Mouse (Mus musculus): ENCODE results near the gene Myo1d. TPM values are rescaled to one million over a fixed set of nuclear protein-coding genes. Genes with fewer than 3 reads are reported as not detected.
"Not testable (repeated sequence)": the region's sequence is repeated elsewhere in the genome, so short reads cannot be mapped to it uniquely, and the experiment has no call there.

The Myo1d gene
- total RNA-seq, 2 experiments from 2014 or later: 4.2 to 6.2 TPM

DNA sequence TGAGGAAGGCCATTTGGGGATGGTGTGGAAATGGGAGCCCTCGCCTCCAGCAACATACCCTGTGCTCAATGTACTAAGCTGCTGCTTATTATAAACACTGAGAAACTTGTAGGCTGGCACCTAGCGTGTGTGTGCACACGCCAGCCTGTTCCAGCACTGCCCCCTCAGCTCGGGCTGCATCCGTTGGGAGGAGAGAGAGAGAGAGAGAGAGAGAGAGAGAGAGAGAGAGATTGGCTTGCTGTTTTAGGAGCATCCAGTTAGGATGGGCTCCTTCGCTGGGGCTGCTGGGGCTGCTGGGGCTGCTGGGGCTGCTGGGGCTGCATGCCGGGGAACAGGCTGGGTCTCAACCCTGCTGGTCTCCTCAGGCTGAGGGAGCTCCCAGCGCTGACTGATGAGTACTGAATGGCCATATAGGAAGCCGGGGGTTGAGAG lies 294.7 kb downstream of the Myo1d start:
- no peak for ATAC-seq (ENCODE audit: poor library complexity, severe bottlenecking)

DNA sequence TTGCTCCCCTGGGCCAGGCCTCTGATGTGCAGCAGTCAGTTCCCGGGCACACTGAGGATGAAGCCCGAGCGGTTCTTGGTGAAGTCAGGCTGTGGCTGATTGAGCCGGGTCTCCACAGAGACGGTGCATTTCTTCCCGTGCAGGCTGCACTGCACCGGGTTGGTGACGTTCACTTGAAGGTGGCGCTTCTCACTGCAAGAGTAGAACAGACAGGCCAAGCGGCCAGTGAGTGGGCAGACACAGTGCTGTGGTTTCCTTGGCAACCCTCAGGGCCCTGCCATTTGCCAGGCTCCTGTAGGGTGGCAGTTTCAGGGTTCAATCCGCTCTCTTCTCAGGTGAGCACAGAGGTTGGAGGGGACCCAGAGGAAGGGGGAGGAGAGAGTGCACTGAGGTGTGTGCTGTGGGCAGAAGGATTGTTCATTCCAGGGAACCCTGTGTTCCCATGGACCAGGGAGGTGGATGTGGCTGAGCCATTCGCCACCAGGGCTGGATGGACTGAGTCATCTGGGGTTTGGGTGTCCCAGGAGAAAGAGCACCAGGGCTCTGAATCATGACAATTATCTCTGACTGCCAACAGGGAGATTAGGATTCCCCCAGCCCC lies 295.5 kb downstream of the Myo1d start:
- no peak for ATAC-seq (ENCODE audit: poor library complexity, severe bottlenecking)

DNA sequence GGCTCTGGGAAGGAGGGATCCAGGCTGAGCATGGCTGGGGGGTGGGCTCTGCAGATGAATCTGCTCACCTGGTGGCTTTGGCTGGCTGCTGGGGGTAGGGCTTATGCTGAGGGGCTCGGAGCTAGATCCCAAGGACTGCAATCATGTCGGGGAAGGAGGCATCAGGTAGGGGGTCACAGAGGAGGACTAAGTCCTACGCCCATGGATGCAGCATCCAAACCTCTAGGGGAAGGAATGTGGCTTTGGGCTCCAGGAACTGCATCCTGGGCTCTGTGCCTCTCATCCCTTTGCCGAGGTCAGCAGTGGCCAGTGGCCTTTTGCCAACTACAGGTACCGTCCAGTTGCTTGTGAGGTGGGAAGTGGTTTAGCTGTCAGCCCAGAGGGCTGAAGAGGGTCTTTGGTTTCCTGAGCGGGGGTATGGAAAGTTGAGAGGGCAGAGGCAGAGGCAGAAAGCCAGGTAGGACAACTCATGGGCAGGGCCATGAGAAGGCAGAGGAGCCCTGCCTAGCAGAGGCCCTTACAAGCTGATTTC lies 296.2 kb downstream of the Myo1d start:
- no peak for ATAC-seq (ENCODE audit: poor library complexity, severe bottlenecking)

DNA sequence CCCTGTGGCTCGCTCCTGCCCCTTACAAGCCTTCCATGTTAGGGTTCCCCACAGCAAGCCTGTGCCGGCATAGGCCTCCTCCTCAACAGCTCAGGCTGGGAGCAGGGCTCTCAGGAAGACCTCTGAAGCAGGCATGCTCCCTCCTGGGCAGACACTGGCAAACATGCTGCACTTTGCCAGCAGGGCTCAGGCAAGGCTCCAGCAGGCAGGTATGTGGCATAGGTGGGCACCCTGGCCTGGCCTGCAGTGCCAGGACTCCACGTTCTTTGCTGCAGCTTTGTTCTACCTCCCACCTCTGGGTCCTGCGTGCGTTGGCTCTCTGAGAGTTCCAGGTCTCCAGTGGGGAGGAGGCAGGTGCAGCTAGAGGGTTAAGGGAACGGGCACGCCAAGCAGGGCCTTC lies 296.9 kb downstream of the Myo1d start:
- no peak for ATAC-seq (ENCODE audit: poor library complexity, severe bottlenecking)

DNA sequence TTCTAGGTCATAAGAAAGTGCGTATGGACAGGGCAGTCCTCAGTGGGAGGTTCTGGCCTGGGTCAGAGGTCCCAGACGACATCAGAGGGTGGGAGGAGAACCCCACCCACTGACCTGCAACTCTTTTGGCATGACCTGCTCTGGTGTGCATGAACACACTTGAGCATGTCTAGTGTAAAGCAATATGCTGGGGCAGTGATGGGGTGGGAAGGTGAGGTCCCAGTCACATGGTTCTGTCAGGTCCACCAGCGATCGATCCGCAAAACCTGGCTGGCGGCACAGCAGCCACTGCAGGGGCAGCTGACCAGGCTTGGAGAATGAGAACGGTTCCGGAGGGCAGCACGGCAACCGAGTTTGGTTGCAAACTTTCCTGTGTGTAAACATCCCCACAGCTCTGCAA lies 297.5 kb downstream of the Myo1d start:
- ATAC-seq (ENCODE audit: poor library complexity, severe bottlenecking): no peak

DNA sequence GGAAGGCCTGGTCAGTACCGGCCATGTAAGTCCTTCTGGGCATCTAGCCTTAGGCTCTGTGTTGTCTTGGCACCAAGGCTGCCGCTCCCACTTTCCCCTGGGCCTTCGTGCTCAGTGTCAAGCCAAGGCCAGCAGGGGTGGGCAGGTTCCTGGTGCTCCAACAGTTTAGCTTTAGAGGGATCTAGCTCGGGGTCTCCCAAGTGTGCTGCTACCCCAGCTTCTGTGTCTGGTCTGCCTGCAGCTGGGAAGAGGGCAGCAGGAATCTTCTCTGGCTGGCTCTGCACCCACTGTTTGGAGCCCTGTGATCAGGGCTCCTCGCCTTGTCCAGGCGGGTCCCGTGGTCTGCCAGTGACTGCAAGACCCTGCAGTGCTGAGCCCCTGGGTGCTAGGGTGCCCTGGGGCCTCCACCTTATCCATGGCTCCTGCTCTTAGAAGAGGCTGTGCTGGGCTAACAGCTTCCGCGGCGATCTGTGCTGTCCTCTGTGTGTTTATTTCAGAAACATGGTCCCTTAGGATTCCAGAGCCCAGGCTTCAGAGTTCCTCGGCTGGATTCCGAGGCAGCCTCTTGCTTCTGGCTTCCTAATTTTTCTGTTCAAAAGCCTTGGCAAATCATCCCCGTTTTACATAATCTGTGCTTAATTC lies 298.3 kb downstream of the Myo1d start:
- no peak for ATAC-seq (ENCODE audit: poor library complexity, severe bottlenecking)

DNA sequence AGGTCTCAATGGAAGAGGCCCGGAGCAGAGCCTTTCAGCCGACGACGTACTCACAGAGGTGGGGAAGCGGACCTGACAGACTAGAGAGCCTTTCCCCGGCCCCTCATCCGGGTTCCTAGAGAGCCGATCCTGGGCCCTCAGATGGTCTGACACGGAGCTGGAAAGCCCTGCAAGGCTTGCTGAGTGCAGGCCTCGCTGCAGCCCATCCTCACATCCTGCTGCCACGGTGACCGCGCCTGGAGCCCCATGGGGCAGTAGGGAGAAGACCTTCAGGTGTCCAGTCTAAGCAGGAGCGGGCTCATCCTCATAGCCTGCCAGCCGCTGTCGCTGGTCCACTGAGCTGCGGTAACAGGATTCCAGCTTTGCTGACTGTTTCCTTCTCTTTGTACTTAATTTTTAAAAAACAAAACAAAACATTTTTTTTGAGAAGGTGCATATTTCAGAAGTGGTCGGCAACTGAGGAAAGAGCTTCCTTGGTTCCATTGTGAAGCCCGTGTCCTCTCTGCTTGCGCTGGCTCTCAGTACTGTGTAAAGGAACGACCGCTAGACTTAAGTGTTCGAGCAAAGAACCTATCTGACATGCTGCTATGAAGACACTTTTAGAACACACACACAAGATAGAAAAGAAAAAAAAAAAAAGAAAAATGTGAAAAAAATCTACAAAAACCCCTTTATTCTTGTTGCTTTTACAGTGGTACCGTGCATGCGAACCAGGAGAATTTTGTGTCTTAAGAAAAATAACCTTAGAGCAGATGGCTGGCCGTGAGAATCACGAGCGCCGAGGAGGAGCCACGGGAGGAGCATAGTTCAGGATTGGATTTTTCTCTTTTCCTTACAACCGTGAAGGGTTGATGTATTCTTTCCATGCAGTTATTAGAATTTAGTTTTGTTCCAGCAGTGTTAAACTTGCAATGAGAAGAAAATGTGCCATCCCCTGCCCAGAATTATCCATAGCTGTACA lies 299.6 kb downstream of the Myo1d start:
- no peak for ATAC-seq (ENCODE audit: poor library complexity, severe bottlenecking)

GRCm38 (mm10) chr11:80479425-80479824 lies 300.4 kb downstream of the Myo1d start:
- no peak for ATAC-seq (ENCODE audit: poor library complexity, severe bottlenecking)

DNA sequence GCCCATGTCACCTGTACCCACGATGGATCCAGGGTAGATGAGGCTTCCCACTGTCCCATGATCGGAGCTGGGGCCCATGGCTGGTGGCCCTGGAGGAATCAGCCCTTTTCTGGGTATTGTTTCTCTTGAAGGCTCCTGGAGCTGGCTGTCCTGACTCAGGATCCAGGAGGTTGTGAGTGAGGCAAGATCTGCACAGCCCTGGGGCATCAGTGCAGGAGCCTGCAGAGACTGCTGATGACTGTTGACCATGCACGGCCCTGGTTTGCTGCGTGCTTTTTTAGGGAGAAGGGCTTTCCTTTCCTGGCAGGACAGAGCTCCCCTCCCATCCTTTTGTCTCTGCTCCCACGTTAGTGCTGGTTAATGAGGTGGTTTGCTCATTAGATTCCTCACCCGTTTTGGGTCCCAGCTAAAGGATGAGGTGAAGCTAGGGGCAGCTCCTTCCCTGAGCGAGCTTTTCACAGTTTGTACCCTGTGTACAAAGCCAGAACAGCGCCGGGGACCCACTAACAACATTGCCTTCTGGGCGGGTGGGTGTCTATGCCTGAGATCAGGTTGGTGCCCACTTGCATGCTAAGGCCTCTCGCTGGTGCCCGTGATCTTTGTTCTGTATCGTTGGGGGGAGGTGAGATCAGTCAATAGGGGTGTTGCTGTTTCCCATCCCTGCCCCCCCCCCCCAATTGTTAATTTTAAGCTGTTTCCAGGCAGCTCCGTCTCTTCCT lies 301.0 kb downstream of the Myo1d start:
- ATAC-seq (ENCODE audit: poor library complexity, severe bottlenecking): no peak

DNA sequence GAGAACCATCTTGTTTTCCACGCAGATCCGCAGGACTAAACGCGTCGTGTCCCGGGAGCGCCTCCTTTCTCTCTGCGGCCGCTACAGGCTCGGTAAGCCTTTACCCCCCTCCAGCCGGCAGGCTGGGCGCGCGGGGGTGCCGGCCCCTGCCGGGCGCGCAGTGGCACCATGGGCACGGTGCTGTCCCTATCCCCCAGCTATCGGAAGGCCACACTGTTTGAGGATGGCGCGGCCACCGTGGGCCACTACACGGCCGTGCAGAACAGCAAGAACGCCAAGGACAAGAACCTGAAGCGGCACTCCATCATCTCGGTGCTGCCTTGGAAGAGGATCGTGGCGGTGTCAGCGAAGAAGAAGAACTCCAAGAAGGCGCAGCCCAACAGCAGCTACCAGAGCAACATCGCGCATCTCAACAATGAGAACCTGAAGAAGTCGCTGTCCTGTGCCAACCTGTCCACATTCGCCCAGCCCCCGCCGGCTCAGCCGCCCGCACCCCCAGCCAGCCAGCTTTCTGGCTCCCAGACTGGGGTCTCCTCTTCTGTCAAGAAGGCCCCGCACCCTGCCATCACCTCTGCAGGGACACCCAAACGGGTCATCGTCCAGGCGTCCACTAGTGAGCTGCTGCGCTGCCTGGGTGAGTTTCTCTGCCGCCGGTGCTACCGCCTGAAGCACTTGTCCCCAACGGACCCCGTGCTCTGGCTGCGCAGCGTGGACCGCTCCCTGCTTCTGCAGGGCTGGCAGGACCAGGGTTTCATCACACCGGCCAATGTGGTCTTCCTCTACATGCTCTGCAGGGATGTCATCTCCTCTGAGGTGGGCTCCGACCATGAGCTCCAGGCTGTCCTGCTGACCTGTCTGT lies 302.3 kb downstream of the Myo1d start:
- peak; percentile 8; the same call in 1 of the 2 replicates for ATAC-seq (ENCODE audit: poor library complexity, severe bottlenecking)

DNA sequence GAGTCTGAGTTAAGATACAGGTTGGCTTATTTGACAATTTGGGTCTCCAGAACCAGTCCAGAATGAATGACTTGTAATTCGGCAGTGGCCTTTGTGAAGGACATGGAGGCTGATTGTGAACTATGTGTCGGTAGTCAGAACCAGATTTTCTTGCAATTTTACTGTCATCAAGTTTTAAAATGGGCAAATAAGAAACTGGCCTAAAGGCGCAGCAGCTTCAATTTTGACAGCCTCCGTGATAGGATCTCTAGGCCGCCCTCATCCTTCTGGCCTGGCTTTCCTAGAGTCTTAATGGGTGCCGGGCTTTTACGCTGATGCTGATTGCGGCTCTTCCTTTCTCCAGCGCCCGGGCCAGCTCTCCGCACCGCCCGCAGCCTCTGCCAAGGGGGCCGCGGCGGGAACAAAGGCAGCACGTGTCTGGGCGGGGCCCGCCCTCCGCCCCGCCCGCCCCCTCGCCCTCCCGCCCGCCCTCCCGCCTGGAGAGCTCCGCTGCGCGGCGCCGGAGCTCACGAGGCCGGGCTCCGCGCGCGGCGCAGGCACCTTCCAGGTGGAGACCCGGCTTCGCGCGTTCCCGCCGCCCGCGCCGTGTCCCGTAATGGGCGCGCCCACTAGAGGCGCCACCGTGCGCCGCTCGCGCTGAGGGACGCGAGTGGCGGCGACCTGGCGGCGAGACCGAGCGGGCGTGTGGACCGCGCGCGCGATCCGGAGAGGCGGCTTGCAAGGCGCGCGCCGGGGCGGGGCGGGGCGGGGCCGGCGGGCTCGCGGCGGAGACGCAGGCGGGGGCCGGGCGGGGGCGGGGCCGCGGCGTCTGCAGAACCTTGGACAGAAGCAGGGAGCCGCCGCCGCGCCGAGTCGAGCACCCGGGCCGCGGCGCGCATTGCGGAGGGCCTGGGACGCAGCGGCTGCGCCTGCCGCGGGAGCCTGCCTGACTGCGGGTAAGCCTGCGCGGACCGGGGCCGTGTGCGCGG lies 303.3 kb downstream of the Myo1d start, which contains the start of gene Cdk5r1:
TSS of gene Cdk5r1 (plus strand) at position 802 of the 968 bp plus-strand sequence.
- peak; percentile 79 for ATAC-seq (ENCODE audit: poor library complexity, severe bottlenecking)

DNA sequence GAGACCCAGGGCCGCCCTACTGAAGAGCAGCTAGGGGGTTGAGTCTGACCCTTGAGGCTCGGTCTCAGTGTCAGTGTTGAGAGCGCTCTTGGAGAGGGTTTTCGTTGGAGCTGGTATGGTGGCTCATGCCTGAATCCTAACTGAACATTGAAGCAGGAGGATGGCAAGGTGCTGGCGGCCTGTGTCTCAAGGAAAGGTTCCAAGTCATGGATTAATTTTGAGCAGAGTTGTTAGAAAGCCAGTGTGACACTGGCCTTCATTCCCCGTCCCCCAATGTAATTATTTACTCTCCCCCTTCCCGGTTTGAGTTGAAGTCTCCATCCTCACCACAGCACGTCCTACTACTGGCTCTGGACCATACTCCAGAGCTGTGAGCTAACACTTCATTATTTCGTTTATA lies 304.3 kb downstream of the Myo1d start:
- ATAC-seq (ENCODE audit: poor library complexity, severe bottlenecking): no peak

DNA sequence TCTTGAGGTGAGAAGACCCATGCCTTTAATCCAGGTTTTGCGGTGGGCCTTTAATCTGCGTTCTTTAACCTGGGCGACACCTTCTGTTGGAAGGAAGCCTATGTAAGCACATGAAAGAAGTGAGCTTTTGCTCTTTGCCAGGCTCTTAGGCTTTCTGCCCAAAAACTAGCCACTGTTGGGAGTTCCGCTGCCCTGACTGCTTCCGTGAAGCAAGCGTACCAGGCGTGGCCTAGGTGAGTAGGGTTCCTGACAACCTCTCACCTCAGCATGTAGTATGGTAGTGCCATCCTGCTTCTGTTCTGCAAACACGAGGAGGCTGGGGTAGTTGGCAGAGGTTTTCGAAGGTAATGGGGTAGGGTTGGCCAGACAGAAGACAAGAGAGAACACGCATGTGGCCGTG lies 305.0 kb downstream of the Myo1d start:
- no peak for ATAC-seq (ENCODE audit: poor library complexity, severe bottlenecking)

DNA sequence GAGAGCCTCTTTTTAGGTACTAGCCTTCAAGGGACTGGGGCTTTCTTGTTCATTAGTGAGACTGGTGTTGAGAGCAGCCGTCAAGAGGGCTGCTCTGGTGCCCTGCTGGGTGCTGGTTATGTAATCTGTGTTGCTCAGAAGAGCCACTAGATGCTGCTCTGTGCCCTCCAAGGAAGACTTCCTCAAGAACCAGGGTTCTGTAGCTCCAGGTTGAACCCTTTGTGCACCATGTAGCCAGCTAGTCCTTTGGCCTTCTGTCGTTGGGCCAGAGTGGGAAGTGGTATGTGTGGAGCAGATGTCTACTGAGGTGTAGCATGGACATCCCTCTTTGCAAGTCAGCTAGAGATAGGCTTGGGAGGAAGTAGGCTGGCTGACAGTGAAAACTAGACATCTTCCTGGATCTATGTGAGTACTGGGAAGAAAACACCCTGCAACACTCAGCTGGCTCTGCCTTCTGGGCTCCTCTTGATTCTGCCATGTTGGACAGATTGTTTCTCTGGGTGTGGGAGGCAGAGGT lies 305.6 kb downstream of the Myo1d start:
- peak; percentile 34; the same call in 1 of the 2 replicates for ATAC-seq (ENCODE audit: poor library complexity, severe bottlenecking)

DNA sequence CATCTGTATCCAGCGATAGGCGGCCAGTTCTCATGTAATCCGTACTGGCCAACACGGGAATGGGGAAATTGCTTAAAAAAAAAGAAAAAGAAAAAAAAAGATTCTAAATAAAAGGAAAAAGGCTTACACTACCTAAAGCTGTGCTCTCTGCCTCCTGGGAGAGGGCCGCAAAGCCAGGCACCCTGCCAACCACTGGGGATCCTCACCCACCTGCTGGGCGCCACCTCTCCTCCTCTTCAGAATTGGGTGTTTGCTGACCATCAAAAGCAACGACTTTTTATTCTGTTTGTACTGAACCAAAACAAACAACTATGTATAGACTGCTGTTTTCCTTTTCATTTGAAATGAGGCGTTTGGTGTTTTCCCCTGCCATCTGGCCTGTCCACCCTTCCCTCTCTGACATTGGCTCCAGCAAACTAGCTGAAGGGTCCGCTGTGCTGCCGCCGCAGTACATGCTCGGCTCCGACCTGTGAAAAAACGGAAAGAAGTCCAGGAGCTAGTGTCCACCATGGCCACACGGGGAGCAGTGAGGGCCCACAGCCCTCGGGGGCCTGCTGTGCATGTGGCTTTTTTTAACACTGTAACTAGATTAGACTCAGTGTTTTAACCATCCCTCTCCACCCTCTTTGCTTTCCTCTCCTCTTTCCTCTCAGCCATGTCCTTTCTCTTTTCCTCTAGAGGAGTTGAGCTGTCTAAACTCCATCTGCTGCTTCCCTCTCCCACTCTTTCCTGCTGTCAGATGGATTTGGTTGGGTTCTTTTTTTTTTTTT lies 307.8 kb downstream of the Myo1d start:
- ATAC-seq (ENCODE audit: poor library complexity, severe bottlenecking): no peak

DNA sequence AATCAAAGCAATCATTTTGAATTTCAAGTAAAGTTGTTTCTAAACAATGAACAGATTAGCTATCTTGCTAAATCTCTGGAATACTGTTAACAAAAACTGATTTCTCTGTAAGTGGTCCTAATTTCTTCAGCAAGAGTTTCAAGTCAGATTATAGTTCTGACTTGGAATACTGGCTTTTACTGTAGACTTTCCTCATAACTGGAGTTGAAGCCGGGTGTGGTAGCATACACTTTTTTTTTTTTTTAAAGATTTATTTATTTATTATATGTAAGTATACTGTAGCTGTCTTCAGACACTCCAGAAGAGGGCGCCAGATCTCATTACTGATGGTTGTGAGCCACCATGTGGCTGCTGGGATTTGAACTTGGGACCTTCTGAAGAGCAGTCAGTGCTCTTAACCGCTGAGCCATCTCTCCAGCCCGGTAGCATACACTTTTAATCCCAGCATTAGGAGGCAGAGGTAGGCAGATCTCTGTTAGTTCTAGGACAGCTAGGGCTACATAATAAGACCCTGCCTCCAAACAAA lies 316.2 kb downstream of the Myo1d start:
- ATAC-seq (ENCODE audit: poor library complexity, severe bottlenecking): not testable (repeated sequence)

DNA sequence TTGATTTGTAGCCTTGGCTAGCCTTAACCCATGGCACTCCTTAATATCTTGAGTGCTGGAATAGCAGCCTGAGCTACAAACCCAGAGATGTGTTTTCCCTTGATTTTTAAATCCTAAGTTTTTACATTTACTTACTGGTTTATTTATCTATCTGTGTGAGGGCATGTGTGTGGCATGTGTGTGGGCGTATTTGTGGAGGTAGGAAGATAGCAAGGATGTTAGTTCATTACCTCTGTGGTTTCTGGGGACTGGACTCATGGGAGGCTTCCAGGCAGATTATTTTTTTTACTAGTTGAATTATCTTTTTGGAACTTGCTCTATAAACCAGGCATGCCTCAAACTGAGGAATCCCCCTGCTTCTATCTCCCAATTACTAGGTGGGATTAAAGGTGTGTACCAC lies 326.6 kb downstream of the Myo1d start:
- ATAC-seq (ENCODE audit: poor library complexity, severe bottlenecking): no peak
